8 mouse cellular contexts compared by ENCODE assay signal in genomic region chr11:117967249-117968015, GRCm38 (mm10). TPM values are rescaled to one million over a fixed set of nuclear protein-coding genes. Genes with fewer than 3 reads are reported as not detected.
DNase-seq lines count a peak whose midpoint lies in the region; ATAC-seq and TF ChIP-seq lines count a peak whose summit lies in the region.

No protein-coding gene starts in this region.

- no peak for TF ChIP-seq CTCF in cortical plate, adult 2 months (IDR thresholded peaks at IDR 0.05; ENCODE audit: extremely low read depth, insufficient read depth, low read length)

- H3K27ac ChIP-seq in heart, embryonic 10.5 days, result peak overlapping the region; percentile 91
- no peak overlapping the region for H3K27ac ChIP-seq in cortical plate, adult 2 months (ENCODE audit: insufficient read depth, low read length)
- no peak overlapping the region for H3K27ac ChIP-seq in intestine, embryonic 15.5 days
- H3K27ac ChIP-seq in neural tube, embryonic 15.5 days (replicated peaks), result no peak overlapping the region

- H3K4me3 ChIP-seq in heart, embryonic 10.5 days, result peak overlapping the region; percentile 77
- peak overlapping the region; percentile 40 for H3K4me3 ChIP-seq in cortical plate, adult 2 months (ENCODE audit: insufficient read depth, low read length)
- peak overlapping the region; percentile 74 for H3K4me3 ChIP-seq in intestine, embryonic 15.5 days (replicated peaks)
- H3K4me3 ChIP-seq in neural tube, embryonic 15.5 days (replicated peaks), result peak overlapping the region; percentile 64

- peaks cover 43% of the 10 kb centered on the region for H3K27me3 ChIP-seq in heart, embryonic 10.5 days (ENCODE audit: insufficient read depth, poor library complexity, severe bottlenecking)
- H3K27me3 ChIP-seq in intestine, embryonic 15.5 days (replicated peaks), result no peaks in the 10 kb centered on the region
- peaks cover 13% of the 10 kb centered on the region for H3K27me3 ChIP-seq in neural tube, embryonic 15.5 days (replicated peaks)

- peaks cover 15% of the 10 kb centered on the region for H3K36me3 ChIP-seq in heart, embryonic 10.5 days
- H3K36me3 ChIP-seq in intestine, embryonic 15.5 days, result no peaks in the 10 kb centered on the region
- no peaks in the 10 kb centered on the region for H3K36me3 ChIP-seq in neural tube, embryonic 15.5 days

- DNase-seq in heart, embryonic 10.5 days (ENCODE audit: low spot score), result peak; percentile 74
- no peak for DNase-seq in heart, adult 8-10 months (ENCODE audit: low spot score)
- peak; percentile 10 for DNase-seq in CD4-positive helper T cell, adult 2 months (ENCODE audit: low read depth, low spot score)
- DNase-seq in gastrocnemius, adult 8-10 months (ENCODE audit: low spot score in 2 of 2), result no peak
- DNase-seq in thymus, postnatal 10 days (ENCODE audit: low spot score in 2 of 2), result no peak

- no peaks in the 10 kb centered on the region for H3K9me3 ChIP-seq in heart, embryonic 10.5 days
- no peaks in the 10 kb centered on the region for H3K9me3 ChIP-seq in intestine, embryonic 15.5 days
- no peaks in the 10 kb centered on the region for H3K9me3 ChIP-seq in neural tube, embryonic 15.5 days (replicated peaks)

- ATAC-seq in intestine, embryonic 15.5 days, result no peak
- ATAC-seq in neural tube, embryonic 15.5 days (ENCODE audit: low FRiP score), result no peak

- TF ChIP-seq POLR2A in cortical plate, adult 2 months (IDR thresholded peaks at IDR 0.05; ENCODE audit: extremely low read depth, insufficient read depth, low read length), result no peak

- H3K4me1 ChIP-seq in heart, embryonic 10.5 days, result peaks cover 81% of the 10 kb centered on the region
- H3K4me1 ChIP-seq in cortical plate, adult 2 months (ENCODE audit: control insufficient read depth, insufficient read depth, low read length), result peaks cover 9% of the 10 kb centered on the region
- peaks cover 62% of the 10 kb centered on the region for H3K4me1 ChIP-seq in intestine, embryonic 15.5 days (replicated peaks)
- peaks cover 74% of the 10 kb centered on the region for H3K4me1 ChIP-seq in neural tube, embryonic 15.5 days

- peak overlapping the region; percentile 95 for H3K4me2 ChIP-seq in intestine, embryonic 15.5 days (replicated peaks)
- H3K4me2 ChIP-seq in neural tube, embryonic 15.5 days, result peak overlapping the region; percentile 80

- peak overlapping the region; percentile 82 for H3K9ac ChIP-seq in intestine, embryonic 15.5 days
- peak overlapping the region; percentile 74 for H3K9ac ChIP-seq in neural tube, embryonic 15.5 days (replicated peaks)

- 5% methylated on average over 34 of the region's 34 CpGs for WGBS in heart, embryonic 10.5 days
- 16% methylated on average over 34 of the region's 34 CpGs for WGBS in intestine, embryonic 15.5 days
- WGBS in neural tube, embryonic 15.5 days, result 6% methylated on average over 34 of the region's 34 CpGs

RNA-seq across cellular contexts. Expression of gene Socs3, which starts 2.4 kb away (rescaled TPM):
- 6.9 and 10.6 TPM in 2 replicates for polyA plus RNA-seq in heart, embryonic 10.5 days (2016; fragmentation: Nextera tagmentation; extraction: Ambion mirVana)
- total RNA-seq in heart, adult 8-10 months (2022), result 1 to 10 TPM; 3.8 to 6.2 (median 4.7) TPM
- polyA plus RNA-seq in cortical plate, adult 2 months (2012; rRNA removed), result 5.0 TPM in 2 replicates
- 18.4 and 19.1 TPM in 2 replicates for polyA plus RNA-seq in intestine, embryonic 15.5 days (2015; fragmentation: Nextera tagmentation; extraction: Ambion mirVana)
- polyA plus RNA-seq in neural tube, embryonic 15.5 days (2015; fragmentation: Nextera tagmentation; extraction: Ambion mirVana), result 6.7 and 13.2 TPM in 2 replicates
- total RNA-seq in gastrocnemius, adult 8-10 months (2022), result 1 to 10 TPM; 1.9 to 3.3 (median 2.5) TPM

RNA-seq across cellular contexts. Expression of gene Pgs1, which starts 18.7 kb away (rescaled TPM):
- 34.0 and 38.5 TPM in 2 replicates for polyA plus RNA-seq in heart, embryonic 10.5 days (2016; fragmentation: Nextera tagmentation; extraction: Ambion mirVana)
- total RNA-seq in heart, adult 8-10 months (2022), result 10 to 100 TPM; 16.4 to 20.6 (median 19.2) TPM
- polyA plus RNA-seq in cortical plate, adult 2 months (2012; rRNA removed), result 81.6 and 86.6 TPM in 2 replicates
- 32.6 and 33.5 TPM in 2 replicates for polyA plus RNA-seq in intestine, embryonic 15.5 days (2015; fragmentation: Nextera tagmentation; extraction: Ambion mirVana)
- 60.7 and 62.8 TPM in 2 replicates for polyA plus RNA-seq in neural tube, embryonic 15.5 days (2015; fragmentation: Nextera tagmentation; extraction: Ambion mirVana)
- total RNA-seq in gastrocnemius, adult 8-10 months (2022), result 10 to 100 TPM; 16.9 to 23.0 (median 19.1) TPM

Comparison
In these comparisons a context has a peak if more than half of its experiments do, and no peak if none do; other contexts are left out.
1. DNase-seq: peak in heart, embryonic 10.5 days (single experiment) and CD4-positive helper T cell, adult 2 months (single experiment); none in heart, adult 8-10 months (single experiment), gastrocnemius, adult 8-10 months (0 of 2) and thymus, postnatal 10 days (0 of 2).
2. Peak in every context shown above with its lines, with median percentiles within 50 percentile points of each other: H3K4me3 ChIP-seq.